Mouse (Mus musculus): ENCODE data around the gene Ugt2a1.
"Not testable (repeated sequence)": the region's sequence is repeated elsewhere in the genome, so short reads cannot be mapped to it uniquely, and the experiment has no call there.

Gene Ugt2a1

GRCm38 (mm10) chr5:87490771-87491170 is at the start of gene Ugt2a1:
Gene Ugt2a1, minus strand, starts transcription at chr5:87490871.
- DNase-seq (ENCODE audit: low read depth), result no peak

- DNase-seq (ENCODE audit: low read depth), result no peak
Observed at GRCm38 (mm10) chr5:87538111-87538510, 47.4 kb upstream of the Ugt2a1 start, which contains the start of gene Sult1b1. Gene Sult1b1, minus strand, starts transcription at chr5:87538195.

GRCm38 (mm10) chr5:87535994-87536644 is 45.4 kb upstream of the Ugt2a1 start:
- no peak for DNase-seq (ENCODE audit: low read depth)

- no peak for DNase-seq (ENCODE audit: low read depth)
Observed at GRCm38 (mm10) chr5:87532288-87532687, 41.6 kb upstream of the Ugt2a1 start.

GRCm38 (mm10) chr5:87523561-87523960 is 32.9 kb upstream of the Ugt2a1 start:
- DNase-seq (ENCODE audit: low read depth), result not testable (repeated sequence)

GRCm38 (mm10) chr5:87505776-87506458 is 15.2 kb upstream of the Ugt2a1 start:
- no peak for DNase-seq (ENCODE audit: low read depth)

- DNase-seq (ENCODE audit: low read depth), result no peak
Observed at GRCm38 (mm10) chr5:87502687-87503086, 12.0 kb upstream of the Ugt2a1 start.

- no peak for DNase-seq (ENCODE audit: low read depth)
Observed at GRCm38 (mm10) chr5:87499341-87499740, 8.7 kb upstream of the Ugt2a1 start.

GRCm38 (mm10) chr5:87498936-87499335 is 8.3 kb upstream of the Ugt2a1 start:
- no peak for DNase-seq (ENCODE audit: low read depth)

- DNase-seq (ENCODE audit: low read depth), result not testable (repeated sequence)
Observed at GRCm38 (mm10) chr5:87486706-87487105, 4.0 kb downstream of the Ugt2a1 start, which contains the start of gene Gm43638. Gene Gm43638, minus strand, starts transcription at chr5:87486806.

GRCm38 (mm10) chr5:87482160-87482559 is 8.5 kb downstream of the Ugt2a1 start, which contains the start of gene Ugt2a2:
Gene Ugt2a2, minus strand, starts transcription at chr5:87482260.
- no peak for DNase-seq (ENCODE audit: low read depth)

GRCm38 (mm10) chr5:87458810-87459209 is 31.9 kb downstream of the Ugt2a1 start:
- no peak for DNase-seq (ENCODE audit: low read depth)

- no peak for DNase-seq (ENCODE audit: low read depth)
Observed at GRCm38 (mm10) chr5:87457701-87458100, 33.0 kb downstream of the Ugt2a1 start.

GRCm38 (mm10) chr5:87456216-87456850 is 34.3 kb downstream of the Ugt2a1 start:
- no peak for DNase-seq (ENCODE audit: low read depth)

GRCm38 (mm10) chr5:87455519-87455918 is 35.2 kb downstream of the Ugt2a1 start:
- no peak for DNase-seq (ENCODE audit: low read depth)

GRCm38 (mm10) chr5:87452514-87452913 is 38.2 kb downstream of the Ugt2a1 start:
- DNase-seq (ENCODE audit: low read depth), result not testable (repeated sequence)

- no peak for DNase-seq (ENCODE audit: low read depth)
Observed at GRCm38 (mm10) chr5:87436264-87436663, 54.4 kb downstream of the Ugt2a1 start.

GRCm38 (mm10) chr5:87425676-87426075 is 65.0 kb downstream of the Ugt2a1 start:
- no peak for DNase-seq (ENCODE audit: low read depth)

- not testable (repeated sequence) for DNase-seq (ENCODE audit: low read depth)
Observed at GRCm38 (mm10) chr5:87424041-87424440, 66.6 kb downstream of the Ugt2a1 start, which contains the start of gene Ugt2b38. Gene Ugt2b38, minus strand, starts transcription at chr5:87424203.
